Mouse (Mus musculus): ENCODE measurements at regions not wholly inside any gene's neighbourhood (a gene's known extent, or its start where the extent isn't known, plus 50 kb on each side); places are given as distances from the start of the nearest gene placed in this dataset.

DNA sequence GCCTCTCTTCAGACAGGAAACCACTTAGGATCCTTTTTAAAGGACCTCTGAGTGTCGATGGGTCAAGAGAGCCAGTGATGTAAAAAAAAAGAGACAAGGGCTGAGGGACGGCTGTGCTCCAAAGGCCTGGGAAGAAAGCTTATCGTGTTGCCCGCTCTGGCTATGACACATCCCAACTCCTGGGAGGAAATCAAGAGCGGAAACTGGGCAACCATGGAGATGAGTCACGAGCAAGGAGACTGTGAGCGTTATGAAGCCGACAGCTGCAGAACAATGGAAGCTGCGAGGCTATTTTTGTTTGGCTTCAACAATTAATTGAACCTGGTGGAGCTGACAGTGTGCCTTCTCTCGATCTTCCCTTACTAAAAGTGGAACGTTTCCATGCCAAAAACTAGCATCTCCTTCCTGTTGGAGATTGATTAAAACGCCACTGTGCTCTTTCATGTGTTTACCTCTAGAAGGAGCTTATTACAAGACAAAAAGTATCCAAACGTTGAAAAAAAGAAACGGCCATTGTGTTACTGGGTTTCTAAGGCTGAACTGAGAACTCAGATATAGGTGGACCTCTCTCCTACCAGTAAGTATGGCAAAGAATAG, 190.4 kb upstream of the Emcn start:
- no peaks in the 10 kb centered on the region for H3K27me3 ChIP-seq (ENCODE audit: control insufficient read depth, insufficient read depth, low read length)
- H3K4me3 ChIP-seq (ENCODE audit: control insufficient read depth in 1 of 2, insufficient read depth in 1 of 2, low read depth in 1 of 2, low read length in 2 of 2): no peak overlapping the region
- no peaks in the 10 kb centered on the region for H3K36me3 ChIP-seq (ENCODE audit: control insufficient read depth, insufficient read depth, low read length)
- no peak overlapping the region for H3K9ac ChIP-seq (ENCODE audit: low read length)
- no peaks in the 10 kb centered on the region for H3K9me3 ChIP-seq (ENCODE audit: control insufficient read depth, low read length)
- 23% methylated on average over 14 of the region's 14 CpGs for WGBS
- H3K4me1 ChIP-seq (ENCODE audit: control insufficient read depth in 2 of 2, insufficient read depth in 2 of 2, low read length in 2 of 2): 0 out of 4 replicates have a peak, but pooled peaks cover 0 to 5% of the 10 kb centered on the region in 2 experiments
- ATAC-seq (ENCODE audit: insufficient number of reproducible peaks, insufficient read depth, low FRiP score, low read depth): peak; percentile 86
- peak overlapping the region; percentile 62 to 75 for H3K27ac ChIP-seq (replicated peaks in 1 of 2; ENCODE audit: control insufficient read depth in 1 of 2, insufficient read depth in 1 of 2, low read depth in 2 of 2, low read length in 2 of 2)
- H3K4me2 ChIP-seq (ENCODE audit: low read length): peak overlapping the region; percentile 23; the same call in 1 of the 2 replicates

DNA sequence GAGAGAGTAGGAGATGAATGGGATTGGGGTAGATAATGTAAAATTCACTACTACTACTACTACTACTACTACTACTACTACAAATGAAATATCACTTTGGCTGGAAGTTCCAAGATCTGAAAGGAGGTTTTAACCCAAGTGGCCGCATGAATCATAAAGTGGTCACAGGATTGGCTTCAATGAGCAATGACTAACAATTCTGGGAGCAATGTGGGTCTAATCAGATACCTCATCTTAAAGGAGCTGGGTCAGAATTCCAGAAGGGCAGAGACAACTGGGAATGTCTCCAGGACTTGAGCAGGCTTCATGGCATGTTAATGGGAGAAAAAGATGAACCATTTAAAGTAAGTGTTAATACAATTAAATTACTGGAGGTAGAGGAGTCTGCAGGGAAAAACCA, 189.4 kb upstream of the Emcn start:
- H3K9ac ChIP-seq (ENCODE audit: low read length): no peak overlapping the region
- H3K4me2 ChIP-seq (ENCODE audit: low read length): no peak overlapping the region
- no peak overlapping the region for H3K4me3 ChIP-seq (ENCODE audit: control insufficient read depth in 1 of 2, insufficient read depth in 1 of 2, low read depth in 1 of 2, low read length in 2 of 2)
- H3K9me3 ChIP-seq (ENCODE audit: control insufficient read depth, low read length): no peaks in the 10 kb centered on the region
- WGBS: 93% methylated on average over 1 of the region's 1 CpGs
- no peaks in the 10 kb centered on the region for H3K27me3 ChIP-seq (ENCODE audit: control insufficient read depth, insufficient read depth, low read length)
- peaks cover 0 to 8% of the 10 kb centered on the region in 2 experiments; a peak in 1 of 4 replicates for H3K4me1 ChIP-seq (ENCODE audit: control insufficient read depth in 2 of 2, insufficient read depth in 2 of 2, low read length in 2 of 2)
- H3K36me3 ChIP-seq (ENCODE audit: control insufficient read depth, insufficient read depth, low read length): no peaks in the 10 kb centered on the region
- ATAC-seq (ENCODE audit: insufficient number of reproducible peaks, insufficient read depth, low FRiP score, low read depth): no peak
- H3K27ac ChIP-seq (replicated peaks in 1 of 2; ENCODE audit: control insufficient read depth in 1 of 2, insufficient read depth in 1 of 2, low read depth in 2 of 2, low read length in 2 of 2): no peak overlapping the region

DNA sequence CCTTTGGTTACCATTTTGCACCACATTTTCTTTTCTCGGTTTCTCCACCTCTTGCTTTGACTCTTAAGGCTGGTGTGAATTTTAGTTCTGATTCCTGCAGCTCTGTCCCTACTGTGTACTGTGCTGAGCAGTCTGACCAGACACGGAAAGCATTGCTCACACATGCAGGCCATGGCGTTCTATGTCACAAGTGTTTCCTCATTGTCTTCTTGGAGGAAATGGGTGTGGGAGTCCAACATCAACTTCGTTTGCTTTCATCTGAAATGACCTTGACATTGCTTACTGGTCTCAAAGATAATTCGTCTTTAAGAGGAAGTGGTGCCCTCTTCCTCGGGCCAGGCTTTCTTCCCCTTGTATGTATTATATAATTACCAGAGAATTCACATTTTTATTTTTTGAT, 187.6 kb upstream of the Emcn start:
- Histone ChIP-seq H3K27me3 (ENCODE audit: control insufficient read depth, insufficient read depth, low read length) (no peaks in the 10 kb centered on the region), H3K9ac (ENCODE audit: low read length) (no peak overlapping the region), H3K36me3 (ENCODE audit: control insufficient read depth, insufficient read depth, low read length) (no peaks in the 10 kb centered on the region), H3K4me1 (ENCODE audit: control insufficient read depth in 2 of 2, insufficient read depth in 2 of 2, low read length in 2 of 2) (peaks cover 0 to 10% of the 10 kb centered on the region in 2 experiments; a peak in 1 of 4 replicates), H3K9me3 (ENCODE audit: control insufficient read depth, low read length) (no peaks in the 10 kb centered on the region), H3K4me2 (ENCODE audit: low read length) (no peak overlapping the region), H3K27ac (replicated peaks in 1 of 2; ENCODE audit: control insufficient read depth in 1 of 2, insufficient read depth in 1 of 2, low read depth in 2 of 2, low read length in 2 of 2) (no peak overlapping the region), H3K4me3 (ENCODE audit: control insufficient read depth in 1 of 2, insufficient read depth in 1 of 2, low read depth in 1 of 2, low read length in 2 of 2) (no peak overlapping the region)
- ATAC-seq (ENCODE audit: insufficient number of reproducible peaks, insufficient read depth, low FRiP score, low read depth): no peak
- 68% methylated on average over 6 of the region's 6 CpGs for WGBS

DNA sequence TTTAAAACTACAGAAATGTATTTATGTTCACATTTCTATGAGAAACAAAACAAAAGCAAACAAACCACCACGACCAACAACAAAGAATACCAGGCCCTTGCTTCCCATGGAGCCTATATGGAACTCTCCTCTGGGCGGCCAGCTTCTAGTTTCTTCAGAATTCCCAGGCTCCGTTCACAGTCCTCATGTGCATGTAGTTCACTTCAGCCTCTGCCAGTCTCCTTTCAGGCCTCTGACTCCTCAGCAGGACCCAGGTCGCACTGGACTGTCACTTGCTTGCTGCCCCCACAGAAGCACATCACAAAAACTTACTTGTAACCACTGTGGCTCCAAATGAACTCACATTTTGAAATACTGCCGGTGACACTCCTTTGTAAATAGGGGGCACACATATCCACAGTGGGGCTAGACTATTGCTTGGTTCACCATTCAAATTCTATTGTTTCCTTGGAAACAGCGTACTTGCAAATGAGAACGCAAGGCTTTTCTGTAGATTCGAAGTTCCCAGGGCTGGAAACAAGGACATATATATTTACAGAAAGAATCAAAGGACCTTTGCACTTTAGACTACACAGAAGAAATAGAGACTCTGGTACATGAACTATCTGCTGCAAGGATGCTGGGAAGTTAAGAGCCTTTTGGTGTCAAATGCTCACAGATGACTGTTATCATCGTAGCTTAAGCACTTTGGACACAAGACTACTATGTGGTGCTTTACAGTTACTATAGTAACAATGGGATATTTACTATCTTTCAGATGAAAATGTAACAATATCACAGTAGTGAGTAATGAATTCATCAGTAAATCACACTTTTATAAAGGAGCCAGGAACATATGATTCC, 186.4 kb upstream of the Emcn start:
- no peak for ATAC-seq (ENCODE audit: insufficient number of reproducible peaks, insufficient read depth, low FRiP score, low read depth)
- Histone ChIP-seq H3K36me3 (ENCODE audit: control insufficient read depth, insufficient read depth, low read length) (no peaks in the 10 kb centered on the region), H3K9me3 (ENCODE audit: control insufficient read depth, low read length) (no peaks in the 10 kb centered on the region), H3K27ac (replicated peaks in 1 of 2; ENCODE audit: control insufficient read depth in 1 of 2, insufficient read depth in 1 of 2, low read depth in 2 of 2, low read length in 2 of 2) (no peak overlapping the region), H3K9ac (ENCODE audit: low read length) (no peak overlapping the region), H3K4me3 (ENCODE audit: control insufficient read depth in 1 of 2, insufficient read depth in 1 of 2, low read depth in 1 of 2, low read length in 2 of 2) (no peak overlapping the region), H3K4me1 (ENCODE audit: control insufficient read depth in 2 of 2, insufficient read depth in 2 of 2, low read length in 2 of 2) (peaks cover 0 to 10% of the 10 kb centered on the region in 2 experiments; a peak in 1 of 4 replicates), H3K27me3 (ENCODE audit: control insufficient read depth, insufficient read depth, low read length) (no peaks in the 10 kb centered on the region), H3K4me2 (ENCODE audit: low read length) (no peak overlapping the region)
- WGBS: 86% methylated on average over 9 of the region's 9 CpGs

DNA sequence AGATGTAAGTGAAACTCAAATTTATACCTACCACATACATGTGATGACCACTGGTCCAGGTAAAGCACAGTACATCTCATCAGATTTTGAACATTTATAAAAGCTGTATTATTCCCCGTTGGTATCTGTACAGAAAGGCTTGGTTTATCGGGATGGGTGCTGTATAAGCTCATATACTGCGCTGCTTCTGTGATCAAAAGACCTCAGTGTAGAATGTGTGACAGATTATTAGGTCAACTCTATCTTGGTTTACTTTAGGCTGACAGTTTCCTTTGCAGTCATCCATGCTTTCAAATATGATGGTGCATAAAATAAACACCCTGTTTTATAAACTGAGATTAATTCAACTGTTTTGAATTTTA, 185.8 kb upstream of the Emcn start:
- Histone ChIP-seq H3K9me3 (ENCODE audit: control insufficient read depth, low read length) (no peaks in the 10 kb centered on the region), H3K27ac (replicated peaks in 1 of 2; ENCODE audit: control insufficient read depth in 1 of 2, insufficient read depth in 1 of 2, low read depth in 2 of 2, low read length in 2 of 2) (no peak overlapping the region), H3K4me2 (ENCODE audit: low read length) (no peak overlapping the region), H3K27me3 (ENCODE audit: control insufficient read depth, insufficient read depth, low read length) (no peaks in the 10 kb centered on the region), H3K4me3 (ENCODE audit: control insufficient read depth in 1 of 2, insufficient read depth in 1 of 2, low read depth in 1 of 2, low read length in 2 of 2) (no peak overlapping the region), H3K9ac (ENCODE audit: low read length) (no peak overlapping the region), H3K36me3 (ENCODE audit: control insufficient read depth, insufficient read depth, low read length) (no peaks in the 10 kb centered on the region), H3K4me1 (ENCODE audit: control insufficient read depth in 2 of 2, insufficient read depth in 2 of 2, low read length in 2 of 2) (peaks cover 0 to 10% of the 10 kb centered on the region in 2 experiments; a peak in 1 of 4 replicates)
- no peak for ATAC-seq (ENCODE audit: insufficient number of reproducible peaks, insufficient read depth, low FRiP score, low read depth)
- WGBS: 80% methylated on average over 3 of the region's 3 CpGs

DNA sequence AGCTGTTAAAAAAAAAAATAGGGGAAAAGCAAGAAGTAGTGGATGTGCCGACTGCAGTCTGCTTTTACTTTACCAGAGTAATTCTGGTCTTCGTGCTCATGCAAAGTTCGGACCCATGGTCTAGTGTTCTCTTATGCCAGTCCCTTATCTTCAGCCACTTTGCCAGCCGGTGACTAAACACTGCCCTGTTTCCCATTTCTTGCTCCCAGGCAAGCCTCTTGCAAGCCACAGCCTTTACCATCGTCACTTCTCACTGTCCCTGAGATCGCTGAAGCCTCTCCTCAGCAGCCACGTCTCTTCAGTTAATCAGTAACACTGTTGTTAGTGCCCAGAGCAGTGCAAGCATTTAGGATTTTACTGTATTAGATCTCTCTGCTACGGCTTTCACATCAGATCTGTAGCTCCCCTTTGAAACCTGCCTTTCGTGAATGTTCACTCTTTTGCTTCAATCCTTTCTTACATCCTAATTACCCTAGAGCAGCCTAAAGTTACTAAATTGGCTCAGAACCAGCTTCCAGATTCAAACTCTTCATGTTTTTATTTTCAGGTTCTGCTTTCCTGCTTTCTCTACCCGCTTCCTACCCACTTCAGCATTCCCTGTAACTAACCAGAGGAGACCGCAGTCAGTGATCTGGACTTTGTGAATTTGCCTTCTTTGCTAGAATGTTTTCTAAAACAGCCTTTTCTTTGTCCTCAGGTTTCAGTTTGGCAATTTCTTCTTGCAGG, 184.5 kb upstream of the Emcn start:
- Histone ChIP-seq H3K4me2 (ENCODE audit: low read length) (peak overlapping the region; percentile 53), H3K9ac (ENCODE audit: low read length) (peak overlapping the region; percentile 45; the same call in 1 of the 2 replicates)
- WGBS: 44% methylated on average over 11 of the region's 11 CpGs

DNA sequence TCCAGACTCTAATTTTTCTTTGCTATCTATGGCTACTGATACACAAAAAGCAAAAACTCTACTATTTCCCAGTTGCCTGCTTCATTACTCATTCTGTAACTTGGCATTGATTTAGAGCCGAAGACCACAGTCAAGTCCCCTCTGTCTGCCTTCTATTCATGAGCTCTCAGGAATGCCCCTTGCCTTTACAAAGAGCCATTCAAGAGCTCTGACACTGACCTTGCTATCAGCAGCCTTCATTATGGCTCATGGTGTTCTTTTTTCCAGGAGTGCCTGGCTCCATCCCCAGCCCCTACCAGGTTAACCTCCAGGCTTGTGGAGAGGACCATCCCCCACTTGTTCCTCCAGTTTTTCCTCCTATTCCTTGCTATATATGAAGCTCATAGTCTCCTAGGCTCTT, 151.8 kb upstream of the Emcn start:
- Histone ChIP-seq H3K4me2 (ENCODE audit: low read length) (no peak overlapping the region), H3K27me3 (ENCODE audit: control insufficient read depth, insufficient read depth, low read length) (no peaks in the 10 kb centered on the region), H3K4me3 (ENCODE audit: control insufficient read depth in 1 of 2, insufficient read depth in 1 of 2, low read depth in 1 of 2, low read length in 2 of 2) (no peak overlapping the region), H3K9ac (ENCODE audit: low read length) (no peak overlapping the region), H3K36me3 (ENCODE audit: control insufficient read depth, insufficient read depth, low read length) (no peaks in the 10 kb centered on the region), H3K27ac (replicated peaks in 1 of 2; ENCODE audit: control insufficient read depth in 1 of 2, insufficient read depth in 1 of 2, low read depth in 2 of 2, low read length in 2 of 2) (no peak overlapping the region), H3K9me3 (ENCODE audit: control insufficient read depth, low read length) (no peaks in the 10 kb centered on the region), H3K4me1 (ENCODE audit: control insufficient read depth in 2 of 2, insufficient read depth in 2 of 2, low read length in 2 of 2) (no peaks in the 10 kb centered on the region)
- no peak for ATAC-seq (ENCODE audit: insufficient number of reproducible peaks, insufficient read depth, low FRiP score, low read depth)
- WGBS: 48% methylated on average over 1 of the region's 1 CpGs

More for the DNA sequence above, 184.5 kb upstream of the Emcn start:
- Histone ChIP-seq H3K27ac (replicated peaks in 1 of 2; ENCODE audit: control insufficient read depth in 1 of 2, insufficient read depth in 1 of 2, low read depth in 2 of 2, low read length in 2 of 2) (no peak overlapping the region), H3K9me3 (ENCODE audit: control insufficient read depth, low read length) (no peaks in the 10 kb centered on the region), H3K4me3 (ENCODE audit: control insufficient read depth in 1 of 2, insufficient read depth in 1 of 2, low read depth in 1 of 2, low read length in 2 of 2) (no peak overlapping the region), H3K4me1 (ENCODE audit: control insufficient read depth in 2 of 2, insufficient read depth in 2 of 2, low read length in 2 of 2) (peaks cover 0 to 5% of the 10 kb centered on the region in 2 experiments; a peak in 1 of 4 replicates), H3K36me3 (ENCODE audit: control insufficient read depth, insufficient read depth, low read length) (no peaks in the 10 kb centered on the region), H3K27me3 (ENCODE audit: control insufficient read depth, insufficient read depth, low read length) (no peaks in the 10 kb centered on the region)
- no peak for ATAC-seq (ENCODE audit: insufficient number of reproducible peaks, insufficient read depth, low FRiP score, low read depth)

All from heart, embryonic 14.5 days (tissue).